Mouse (Mus musculus) C2C12 (cell line): ENCODE data around the gene Lgals8. TPM values are rescaled to one million over a fixed set of nuclear protein-coding genes. Genes with fewer than 3 reads are reported as not detected.

Experiments
- H3K27me3 ChIP-seq: one replicate; pipeline ENCODE4 v1.6.1; 2011; ENCODE audit not compliant: control insufficient read depth, insufficient read depth, insufficient read length
- H3K36me3 ChIP-seq: one replicate; pipeline ENCODE4 v1.6.1; 2011; ENCODE audit not compliant: control insufficient read depth, insufficient read depth
- H3K4me3 ChIP-seq: one replicate; pipeline ENCODE4 v1.5.1; 2011; ENCODE audit warnings: mild to moderate bottlenecking, control low read depth; ENCODE audit not compliant: poor library complexity, insufficient read depth, severe bottlenecking
- H3K79me2 ChIP-seq: one replicate; pipeline ENCODE4 v1.6.1; 2011; ENCODE audit not compliant: control insufficient read depth, insufficient read depth
- H3K79me3 ChIP-seq: one replicate; pipeline ENCODE4 v1.6.1; 2011; ENCODE audit warnings: low read depth, control low read depth
- H3ac ChIP-seq: one replicate; pipeline ENCODE3; 2011; ENCODE audit warnings: low read depth; ENCODE audit not compliant: control insufficient read depth, insufficient read length
- CEBPB ChIP-seq: IDR thresholded peaks from one replicate; pipeline ENCODE4 v1.6.1; 2011; ENCODE audit warnings: low read depth, mild to moderate bottlenecking, control low read depth, moderate library complexity
- CTCF ChIP-seq: IDR thresholded peaks from one replicate; pipeline ENCODE4 v1.5.1; 2011; ENCODE audit not compliant: control insufficient read depth, insufficient read depth, insufficient read length
- FOSL1 ChIP-seq: IDR thresholded peaks from one replicate; pipeline ENCODE4 v1.8.0; 2011; ENCODE audit warnings: mild to moderate bottlenecking, low read length; ENCODE audit not compliant: poor library complexity, insufficient read depth, severe bottlenecking
- MAX ChIP-seq: IDR thresholded peaks from one replicate; pipeline ENCODE4 v1.6.1; 2011; ENCODE audit warnings: mild to moderate bottlenecking, control low read depth
- MYOD1 ChIP-seq: IDR thresholded peaks from one replicate; pipeline ENCODE4 v1.6.1; 2011; ENCODE audit warnings: low read depth; ENCODE audit not compliant: control insufficient read depth, insufficient read length
- MYOG ChIP-seq: IDR thresholded peaks from one replicate; pipeline ENCODE4 v1.6.1; 2011; ENCODE audit not compliant: control insufficient read depth, insufficient read length; ENCODE audit errors: extremely low read depth
- USF1 ChIP-seq: IDR thresholded peaks from one replicate; pipeline ENCODE4 v1.6.1; 2011; ENCODE audit warnings: low read depth, mild to moderate bottlenecking, control low read depth, moderate library complexity
- long read RNA-seq, 2 experiments: library from polyadenylated mRNA; unstranded; transcript quantifications; one replicate each; pipeline ENCODE4 v2.0.0; 2019 to 2020
- polyA plus RNA-seq: library from polyadenylated mRNA; unstranded; fragments of >200 nt; fragmentation: generic; extraction: Trizol; gene quantifications from one replicate; pipeline ENCODE4 v1.2.1, GENCODE M21; 2012; ENCODE audit warnings: missing spikeins

The Lgals8 gene
- 16.3 TPM for polyA plus RNA-seq
- long read RNA-seq, experiment 1, transcript Lgals8-201 (10 exons, 2,736 nt), result minor isoform, 12 of 53 reads
- long read RNA-seq, experiment 1, transcript Lgals8-202 (10 exons, 2,792 nt), result major isoform, 25 of 53 reads
- long read RNA-seq, experiment 1, partial matches to known transcripts, result 2 of 53 reads
- long read RNA-seq, experiment 1, other reads (novel, unspliced or antisense), result 10 of 53 reads
- long read RNA-seq, experiment 2, transcript Lgals8-201 (10 exons, 2,736 nt), result minor isoform, 32 of 227 reads
- long read RNA-seq, experiment 2, transcript Lgals8-202 (10 exons, 2,792 nt), result major isoform, 128 of 227 reads
- long read RNA-seq, experiment 2, transcript Lgals8-208 (10 exons, 1,148 nt), result minor isoform, 11 of 227 reads
- long read RNA-seq, experiment 2, partial matches to known transcripts, result 4 of 227 reads
- long read RNA-seq, experiment 2, other reads (novel, unspliced or antisense), result 50 of 227 reads

DNA sequence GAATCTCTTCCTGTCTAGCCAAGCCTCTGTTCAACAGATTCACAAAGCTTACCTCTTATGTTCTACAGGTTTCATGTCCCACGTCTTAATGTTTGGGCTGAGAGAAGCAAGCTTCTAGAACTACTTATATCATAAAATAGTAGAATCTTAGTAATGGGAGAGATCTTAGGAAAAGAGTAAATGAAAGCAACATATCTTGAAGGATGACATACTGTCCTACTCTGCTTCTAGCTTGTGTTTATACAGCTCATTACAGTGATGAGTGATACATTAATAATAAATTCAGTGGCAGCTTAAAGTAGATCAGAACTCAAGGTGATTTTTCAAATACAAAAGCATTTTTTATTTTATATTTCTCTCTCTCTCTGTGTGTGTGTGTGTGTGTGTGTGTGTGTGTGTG is at the start of gene Lgals8:
Gene Lgals8 (minus strand): TSS at position 101 of the 400 bp plus-strand sequence.
- Histone ChIP-seq H3K36me3 (no peaks in the 10 kb centered on the region), H3ac (no peak within 1 kb of the TSS), H3K79me2 (peaks cover 4% of the 10 kb centered on the region), H3K79me3 (peaks cover under 1% of the 10 kb centered on the region), H3K4me3 (no peak within 1 kb of the TSS), H3K27me3 (no peaks in the 10 kb centered on the region)
- TF ChIP-seq MYOG (no peak), CEBPB (no peak), MYOD1 (no peak), MAX (no peak), USF1 (no peak), CTCF (no peak), FOSL1 (no peak)

DNA sequence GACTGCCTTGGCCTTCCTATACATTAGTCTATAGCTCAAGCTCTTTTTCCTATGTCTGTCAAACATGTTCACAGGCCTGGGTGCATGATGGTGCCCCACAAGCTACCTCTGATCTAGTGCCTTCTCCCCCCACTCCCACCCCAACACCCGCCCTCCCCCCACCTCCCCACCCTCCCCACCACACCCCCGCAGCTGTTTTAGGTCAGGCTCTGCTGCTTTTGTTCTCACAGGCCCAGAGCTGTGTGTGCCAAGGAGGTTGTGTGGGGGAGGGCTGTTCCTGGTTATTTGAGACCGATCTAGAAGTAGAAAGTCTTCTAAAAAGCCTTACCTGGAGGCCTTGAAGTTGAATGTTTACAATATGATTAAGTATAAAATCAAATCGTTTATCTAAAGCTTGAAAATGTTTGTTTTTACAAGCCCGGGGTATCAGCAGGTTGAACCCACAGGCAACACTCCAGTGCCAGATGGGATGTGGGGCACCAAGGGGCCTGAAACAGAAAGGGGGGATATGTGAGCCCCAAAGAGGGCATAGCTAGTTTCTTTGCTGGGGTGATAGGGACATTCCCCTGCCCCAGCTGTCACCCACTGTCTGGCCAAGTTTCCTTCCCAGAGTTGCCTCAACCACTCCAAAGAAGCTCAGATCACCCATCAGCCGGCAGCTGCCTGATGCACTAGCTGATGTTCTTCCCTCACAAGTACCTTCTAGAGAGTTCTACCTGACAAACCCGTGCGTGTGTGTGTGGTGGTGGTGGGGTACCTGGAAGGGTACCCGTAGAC is 46.6 kb upstream of the Lgals8 start:
- H3K36me3 ChIP-seq, result no peaks in the 10 kb centered on the region
- H3K79me3 ChIP-seq, result no peaks in the 10 kb centered on the region
- H3K79me2 ChIP-seq, result no peaks in the 10 kb centered on the region
- TF ChIP-seq FOSL1 (no peak), MYOD1 (no peak), USF1 (no peak), CTCF (no peak), MAX (no peak), CEBPB (no peak), MYOG (no peak)
- no peak overlapping the region for H3K4me3 ChIP-seq
- no peak overlapping the region for H3ac ChIP-seq
- no peaks in the 10 kb centered on the region for H3K27me3 ChIP-seq

DNA sequence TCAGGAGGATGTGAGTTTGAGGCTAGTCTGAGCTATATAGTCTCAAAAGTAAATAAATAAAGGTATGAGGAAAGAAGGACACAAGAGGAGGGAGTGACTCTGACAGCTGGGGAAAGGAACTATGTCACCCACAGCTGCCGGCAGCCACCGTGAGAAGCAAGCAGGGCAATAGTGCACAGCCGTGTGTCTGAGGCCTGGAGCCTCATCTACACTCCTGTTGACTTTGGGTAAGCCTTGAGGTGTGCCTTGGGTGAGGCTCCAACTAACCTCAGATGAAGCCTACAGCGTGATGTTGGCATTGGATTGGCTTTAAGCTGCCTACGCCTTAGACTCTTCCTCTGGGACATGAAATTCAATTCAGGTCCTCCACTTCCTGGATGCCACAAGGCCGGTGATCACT is 45.3 kb upstream of the Lgals8 start:
- Histone ChIP-seq H3K27me3 (no peaks in the 10 kb centered on the region), H3ac (no peak overlapping the region), H3K79me2 (no peaks in the 10 kb centered on the region), H3K36me3 (no peaks in the 10 kb centered on the region), H3K4me3 (no peak overlapping the region), H3K79me3 (no peaks in the 10 kb centered on the region)
- TF ChIP-seq MYOD1, result no peak
- TF ChIP-seq MAX, result no peak
- no peak for TF ChIP-seq CTCF

DNA sequence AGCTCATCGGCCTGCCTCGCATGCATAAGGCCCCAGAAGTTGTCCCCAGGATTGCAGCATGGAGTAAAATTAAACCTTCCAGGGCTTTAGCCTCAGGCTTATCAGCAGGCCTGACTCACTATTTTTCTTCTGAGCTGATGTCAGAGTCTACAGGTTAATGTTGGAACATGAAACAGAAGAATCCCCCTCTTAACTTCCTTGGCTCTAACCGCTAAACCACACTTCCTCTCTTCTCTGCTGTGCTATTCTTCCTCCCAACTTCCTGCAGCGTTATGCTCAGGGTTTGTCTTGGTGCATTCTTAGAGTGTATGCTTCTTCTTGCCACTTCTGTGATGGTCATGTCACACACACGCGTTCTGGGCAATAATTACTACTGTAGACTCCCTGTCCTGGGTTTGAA is 42.7 kb upstream of the Lgals8 start:
- Histone ChIP-seq H3K4me3 (no peak overlapping the region), H3K79me3 (no peaks in the 10 kb centered on the region)
- TF ChIP-seq FOSL1 (no peak), MYOD1 (no peak), MYOG (no peak), USF1 (no peak), MAX (no peak), CEBPB (no peak)

DNA sequence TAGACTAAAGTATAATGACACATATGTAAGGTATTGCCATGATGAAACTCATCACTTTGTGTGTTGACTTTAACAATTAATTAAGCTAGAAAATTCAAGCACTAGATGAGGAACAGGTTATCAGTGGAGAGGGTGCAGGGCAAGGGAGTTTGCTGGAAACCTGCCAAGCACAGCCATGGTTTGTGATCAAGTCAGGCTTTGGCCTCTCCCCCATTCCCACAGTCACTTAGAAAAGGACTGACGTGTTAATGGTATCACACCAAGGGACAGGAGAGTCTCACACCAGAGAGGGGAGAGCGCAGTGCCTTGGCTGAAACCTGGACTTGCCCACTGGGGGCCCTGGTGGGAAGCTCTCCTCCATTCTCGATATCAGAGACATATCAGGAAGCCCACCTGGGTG is 40.6 kb upstream of the Lgals8 start:
- no peak overlapping the region for H3K4me3 ChIP-seq
- H3K79me3 ChIP-seq, result no peaks in the 10 kb centered on the region
- no peaks in the 10 kb centered on the region for H3K36me3 ChIP-seq
- H3ac ChIP-seq, result no peak overlapping the region
- H3K27me3 ChIP-seq, result no peaks in the 10 kb centered on the region
- no peaks in the 10 kb centered on the region for H3K79me2 ChIP-seq
- TF ChIP-seq FOSL1 (no peak), MYOG (no peak), MAX (no peak), CEBPB (no peak), MYOD1 (no peak), CTCF (no peak), USF1 (no peak)

More for the DNA sequence above, 42.7 kb upstream of the Lgals8 start:
- Histone ChIP-seq H3K36me3 (no peaks in the 10 kb centered on the region), H3K79me2 (no peaks in the 10 kb centered on the region), H3K27me3 (no peaks in the 10 kb centered on the region), H3ac (no peak overlapping the region)

DNA sequence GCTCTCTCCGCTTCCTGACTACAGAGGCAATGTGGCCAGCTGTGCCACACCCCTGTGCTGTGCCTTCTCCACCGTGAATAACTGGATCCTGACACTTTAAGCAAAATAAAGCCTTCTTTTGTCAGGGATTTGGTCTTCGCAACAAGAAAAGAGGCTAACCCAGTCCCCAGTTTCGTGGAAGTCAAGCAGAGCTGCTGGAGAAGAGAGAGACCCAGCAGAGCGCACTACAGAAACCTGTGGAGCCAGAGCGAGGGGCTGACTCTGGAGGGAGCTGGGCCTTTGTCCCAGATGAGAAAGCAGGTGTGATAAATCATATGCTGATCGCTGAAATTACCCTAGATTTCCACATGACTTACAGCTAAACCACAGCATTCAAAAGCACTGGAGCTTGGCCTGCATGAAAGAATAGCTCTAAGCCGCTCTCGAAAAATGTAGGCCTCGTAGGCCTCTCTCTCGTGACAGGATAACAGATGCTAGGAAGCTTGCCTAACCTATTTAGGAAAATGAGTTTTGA is 38.6 kb upstream of the Lgals8 start:
- Histone ChIP-seq H3K36me3 (no peaks in the 10 kb centered on the region), H3K79me3 (no peaks in the 10 kb centered on the region), H3ac (no peak overlapping the region), H3K79me2 (no peaks in the 10 kb centered on the region), H3K27me3 (no peaks in the 10 kb centered on the region), H3K4me3 (no peak overlapping the region)
- TF ChIP-seq MYOD1 (no peak), USF1 (no peak), CEBPB (no peak), MAX (no peak), MYOG (no peak), CTCF (no peak), FOSL1 (no peak)
